Mouse (Mus musculus) spleen, adult 12 weeks (tissue): ENCODE data around the gene Nom1.
A peak's percentile ranks its signal among the peaks of the same experiment; 100 is the strongest.
"Not testable (repeated sequence)": the region's sequence is repeated elsewhere in the genome, so short reads cannot be mapped to it uniquely, and the experiment has no call there.

Source experiments
- DNase-seq: peaks from one replicate; pipeline ENCODE4 v3.0.0; 2022; ENCODE audit warnings: low spot score

The Nom1 gene

GRCm38 (mm10) chr5:29434228-29434871 is at the start of gene Nom1:
TSS of gene Nom1 (plus strand) at chr5:29434664.
- peak; percentile 82 for DNase-seq

GRCm38 (mm10) chr5:29387591-29387990 is 46.9 kb upstream of the Nom1 start:
- DNase-seq: no peak

DNA sequence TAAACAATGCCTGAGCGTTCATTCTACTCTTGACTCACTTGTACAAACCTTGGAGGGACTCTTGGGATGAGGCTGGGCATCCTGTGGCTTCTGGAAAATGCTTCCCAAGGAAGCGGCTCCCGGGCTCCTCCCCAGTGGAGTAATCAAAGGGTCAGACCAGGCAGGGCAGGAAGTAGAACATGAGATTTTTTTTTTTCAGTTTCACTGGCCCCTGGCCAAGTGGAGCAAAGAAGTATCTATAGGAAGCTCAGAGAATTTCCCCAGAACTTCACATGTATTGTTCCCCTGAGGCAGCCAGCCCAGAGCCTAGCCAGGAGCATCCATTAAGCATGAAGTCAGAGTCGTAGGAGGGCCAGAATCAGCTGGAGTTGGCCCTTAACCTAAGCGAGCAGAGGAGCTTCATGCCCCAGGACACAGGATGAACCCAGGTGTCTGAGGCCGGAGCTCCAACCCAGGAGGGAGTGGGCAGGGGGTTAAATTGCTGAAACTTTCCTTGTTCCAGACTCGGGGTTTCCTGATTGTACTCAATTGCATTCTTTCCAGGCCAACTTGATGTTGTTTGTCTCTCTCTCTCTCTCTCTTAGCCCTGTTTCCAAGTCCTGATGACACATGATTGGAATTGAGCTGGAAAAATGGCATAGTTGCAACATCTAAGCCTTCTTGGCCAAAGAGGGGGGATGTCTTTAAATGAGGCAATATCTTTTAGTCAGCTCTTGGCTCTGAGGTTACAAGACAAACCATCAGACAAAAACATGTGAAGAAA is 46.1 kb upstream of the Nom1 start:
- no peak for DNase-seq

DNA sequence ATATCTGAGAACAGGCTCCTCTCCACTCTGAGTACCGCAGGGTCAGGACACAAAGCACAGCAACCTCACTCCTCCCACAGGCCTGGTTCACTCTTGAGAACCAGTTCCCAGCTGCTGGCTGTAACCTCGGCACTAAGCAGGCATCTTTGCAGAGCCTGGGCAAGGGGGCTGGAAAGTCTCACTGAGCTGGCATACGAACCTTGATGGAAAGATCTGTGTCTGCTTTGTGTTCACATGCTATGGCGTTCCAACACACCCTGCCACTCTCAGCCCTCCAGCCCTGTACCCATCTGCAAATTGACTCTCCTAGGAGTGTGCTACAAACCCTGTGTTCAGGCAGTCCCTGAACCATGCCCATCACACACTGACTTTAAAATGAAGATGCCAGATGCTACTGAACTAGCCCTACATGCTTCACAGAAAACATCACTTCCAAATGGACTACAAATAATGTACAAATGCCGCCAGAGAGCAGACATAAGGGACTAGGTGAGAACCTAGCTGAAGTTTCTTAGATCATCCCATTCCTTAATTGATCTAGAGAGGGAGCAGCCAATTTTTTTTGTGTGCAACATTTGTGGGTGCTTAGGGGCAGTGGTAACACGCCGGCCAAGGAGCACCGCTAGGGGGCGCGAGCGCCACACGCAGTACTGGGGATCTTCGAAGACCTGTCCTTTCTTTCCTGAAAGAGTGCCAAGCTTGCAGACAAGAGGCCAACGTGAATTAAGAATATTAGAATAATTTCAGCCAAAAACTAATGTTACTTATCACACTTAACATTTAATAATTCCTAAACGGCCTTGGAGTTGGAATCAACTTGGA is 45.3 kb upstream of the Nom1 start:
- DNase-seq: peak; percentile 65

DNA sequence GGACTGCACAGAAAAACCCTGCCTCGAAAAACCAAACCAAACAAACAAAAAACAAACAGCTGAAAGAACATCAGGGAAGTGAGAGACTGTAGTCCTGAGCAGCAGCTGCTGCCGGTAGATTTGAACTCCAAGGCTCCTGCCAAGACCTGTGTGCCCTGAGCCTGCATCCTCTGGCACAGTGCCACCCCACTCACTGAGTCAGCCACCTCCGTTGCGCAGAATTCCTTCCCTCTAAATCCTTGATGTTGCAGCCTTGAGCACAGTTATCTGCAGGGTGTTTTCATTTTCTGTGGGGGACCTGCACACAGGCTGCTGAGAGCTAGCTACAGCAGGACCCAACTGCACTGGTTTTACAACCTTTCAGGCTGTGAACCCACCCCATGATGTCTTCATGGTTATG is 36.0 kb upstream of the Nom1 start:
- no peak for DNase-seq

DNA sequence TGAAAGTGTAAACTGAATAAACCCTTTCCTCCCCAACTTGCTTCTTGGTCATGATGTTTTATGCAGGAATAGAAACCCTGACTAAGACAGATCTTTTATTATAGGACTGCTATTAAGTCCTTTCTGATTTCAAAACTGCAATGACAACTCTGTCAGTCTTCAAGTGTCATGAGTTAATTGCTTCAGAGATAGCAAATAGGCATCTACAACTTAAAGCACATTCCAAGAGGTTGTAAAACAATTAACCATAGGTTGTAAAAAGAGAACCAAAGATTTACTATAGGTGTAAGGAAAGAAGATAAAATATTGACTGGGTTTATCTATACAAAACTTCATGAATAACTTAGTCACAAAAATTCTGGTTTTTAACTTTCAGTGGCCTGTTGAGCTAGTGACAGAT is 23.6 kb upstream of the Nom1 start:
- no peak for DNase-seq

DNA sequence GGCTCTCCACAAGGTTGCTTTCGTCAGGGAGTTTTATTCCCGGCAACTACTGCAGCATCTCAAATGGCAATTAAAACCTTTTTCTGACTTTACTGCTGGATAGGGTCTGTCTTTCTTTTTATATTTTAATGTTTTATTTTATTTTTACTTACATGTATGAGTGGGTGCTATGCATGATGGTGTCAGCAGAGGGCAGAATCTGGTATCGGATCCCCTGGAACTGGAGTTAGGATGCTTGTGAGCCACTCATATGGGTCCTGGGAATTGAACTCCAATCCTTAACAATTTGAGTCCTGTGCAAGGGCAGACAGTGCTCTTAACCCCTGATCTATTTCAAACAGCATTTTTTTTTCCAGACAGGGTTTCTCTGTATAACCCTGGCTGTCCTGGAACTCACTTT is 21.4 kb upstream of the Nom1 start:
- no peak for DNase-seq

GRCm38 (mm10) chr5:29423330-29423729 is 11.1 kb upstream of the Nom1 start:
- not testable (repeated sequence) for DNase-seq

DNA sequence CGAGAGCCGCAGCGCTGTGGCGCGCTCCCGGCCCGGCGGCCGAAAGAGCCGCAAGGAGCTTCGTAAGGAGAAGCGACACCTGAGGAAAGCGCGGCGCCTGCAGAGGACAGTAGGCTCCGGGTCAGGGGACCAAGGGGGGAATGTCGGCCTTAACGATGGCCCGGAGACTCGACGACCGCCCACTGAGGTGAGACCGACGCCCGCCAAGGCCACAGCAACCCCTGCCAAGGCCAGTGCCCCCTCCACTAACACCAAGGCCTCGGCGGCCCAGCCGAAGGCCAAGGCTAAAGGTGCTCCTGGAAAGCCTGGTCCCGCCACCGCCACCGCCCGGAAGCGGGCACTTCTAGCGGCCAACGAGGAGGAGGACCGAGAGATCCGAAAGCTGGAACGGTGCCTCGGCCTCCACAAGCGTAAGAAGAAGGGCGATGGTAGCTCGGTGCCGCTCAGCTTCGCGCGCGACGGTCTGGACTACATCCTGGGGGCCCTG is 451 bp downstream of the Nom1 start:
- no peak for DNase-seq

- no peak for DNase-seq
Observed at GRCm38 (mm10) chr5:29435491-29435890, 1.0 kb downstream of the Nom1 start.

DNA sequence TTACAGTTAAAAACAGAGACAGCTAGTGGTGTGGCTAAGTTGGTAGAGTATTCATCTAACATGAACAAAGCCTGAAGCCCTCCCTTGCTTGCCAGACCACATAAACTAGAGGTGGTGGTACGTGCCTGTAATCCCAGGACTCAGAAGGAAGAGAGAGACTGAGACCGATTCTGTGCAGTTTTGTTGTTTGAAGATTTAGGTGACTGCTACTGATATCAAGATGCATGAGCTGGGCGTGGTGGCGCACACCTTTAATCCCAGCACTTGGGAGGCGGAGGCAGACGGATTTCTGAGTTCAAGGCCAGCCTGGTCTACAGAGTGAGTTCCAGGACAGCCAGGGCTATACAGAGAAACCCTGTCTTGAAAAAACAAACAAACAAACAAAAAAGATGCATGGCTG is 2.3 kb downstream of the Nom1 start:
- DNase-seq: not testable (repeated sequence)

DNA sequence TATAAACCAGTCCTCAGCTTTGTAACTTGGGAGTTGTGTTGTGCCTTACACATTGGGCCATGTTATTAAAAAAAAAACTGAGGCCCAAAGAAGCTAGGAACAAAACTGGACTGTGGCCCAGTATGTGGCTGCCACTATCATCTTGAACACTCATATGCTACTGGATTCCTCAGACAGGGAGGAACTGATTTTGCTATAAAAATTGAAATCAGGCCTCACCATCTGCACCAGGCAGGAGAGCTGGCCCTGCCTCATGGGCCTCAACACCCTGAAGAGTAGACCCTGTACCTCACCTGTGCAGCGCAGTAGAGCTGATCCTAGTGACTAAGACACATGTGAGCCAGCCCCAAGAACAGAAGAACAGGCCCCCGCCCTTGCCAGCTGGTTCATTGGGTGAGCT is 10.8 kb downstream of the Nom1 start:
- no peak for DNase-seq

GRCm38 (mm10) chr5:29452352-29452751 is 17.9 kb downstream of the Nom1 start:
- no peak for DNase-seq

DNA sequence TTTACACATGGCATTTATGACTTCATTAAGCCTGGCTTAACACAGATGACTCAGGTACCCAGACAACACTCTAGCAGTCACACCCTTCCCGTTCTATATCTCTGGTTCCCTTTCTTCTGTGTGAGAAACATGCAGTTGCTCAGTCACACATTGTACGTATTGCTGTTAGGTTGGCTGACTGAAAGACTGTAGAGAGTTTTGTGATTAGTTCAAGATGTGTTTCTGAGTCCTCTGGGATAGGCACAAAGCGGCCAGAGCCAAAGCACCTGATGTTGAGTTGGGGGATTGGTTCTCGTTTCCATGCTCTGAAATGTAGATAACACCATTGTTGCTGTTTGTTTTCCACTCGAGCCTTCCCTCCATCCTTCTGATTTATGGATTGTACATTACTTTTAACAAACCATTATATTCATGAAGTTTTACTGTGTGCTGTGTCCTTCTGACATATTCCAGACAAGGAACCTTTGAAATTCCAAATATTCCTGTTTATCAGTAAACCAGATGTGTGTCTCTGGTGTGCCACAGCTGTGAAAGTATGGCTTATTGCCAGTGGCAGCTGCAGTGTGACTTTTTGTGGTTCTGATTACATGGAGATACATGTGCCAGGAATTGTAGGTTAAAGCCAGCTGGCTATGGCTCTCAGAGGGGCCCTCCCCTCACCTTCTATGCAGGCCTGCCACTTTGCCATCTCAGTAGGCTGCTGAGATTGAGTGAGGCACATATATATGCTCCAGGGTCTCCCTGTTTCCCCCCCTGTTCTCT is 22.6 kb downstream of the Nom1 start:
- no peak for DNase-seq

DNA sequence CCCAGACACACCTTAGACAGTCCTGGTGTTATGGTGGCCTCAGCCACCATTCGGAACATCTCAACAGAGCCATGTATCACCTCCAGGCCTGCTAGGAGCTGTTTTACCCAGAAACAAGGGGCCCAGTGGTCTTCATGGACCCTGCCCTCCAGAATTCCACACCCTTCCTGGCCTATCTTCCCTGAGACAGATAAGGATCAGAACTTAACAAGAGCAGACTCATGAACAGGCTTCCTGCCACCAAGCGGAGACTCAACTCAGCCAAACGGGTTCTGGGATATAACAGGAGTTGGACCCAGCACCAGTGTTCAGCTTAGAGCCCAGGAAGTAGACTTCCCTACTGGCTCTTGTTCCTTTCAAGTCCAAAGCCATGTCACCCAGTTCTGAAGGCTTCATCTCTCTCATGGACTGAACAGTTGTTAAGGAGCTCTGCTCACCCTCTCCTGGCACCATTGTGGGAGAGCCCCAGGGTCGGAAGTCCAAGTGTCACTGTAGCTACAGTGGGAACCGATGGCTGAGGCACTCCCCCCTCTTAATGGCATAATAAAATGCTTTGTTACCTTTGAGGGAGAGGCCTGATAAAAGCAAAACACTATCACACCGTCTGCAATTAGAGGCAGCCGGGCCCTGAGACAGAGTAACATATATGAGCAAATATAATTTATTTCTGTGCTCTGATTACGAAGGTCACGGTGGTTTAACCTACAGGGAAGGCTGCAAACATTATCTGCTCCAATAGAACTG is 28.7 kb downstream of the Nom1 start:
- DNase-seq: no peak

DNA sequence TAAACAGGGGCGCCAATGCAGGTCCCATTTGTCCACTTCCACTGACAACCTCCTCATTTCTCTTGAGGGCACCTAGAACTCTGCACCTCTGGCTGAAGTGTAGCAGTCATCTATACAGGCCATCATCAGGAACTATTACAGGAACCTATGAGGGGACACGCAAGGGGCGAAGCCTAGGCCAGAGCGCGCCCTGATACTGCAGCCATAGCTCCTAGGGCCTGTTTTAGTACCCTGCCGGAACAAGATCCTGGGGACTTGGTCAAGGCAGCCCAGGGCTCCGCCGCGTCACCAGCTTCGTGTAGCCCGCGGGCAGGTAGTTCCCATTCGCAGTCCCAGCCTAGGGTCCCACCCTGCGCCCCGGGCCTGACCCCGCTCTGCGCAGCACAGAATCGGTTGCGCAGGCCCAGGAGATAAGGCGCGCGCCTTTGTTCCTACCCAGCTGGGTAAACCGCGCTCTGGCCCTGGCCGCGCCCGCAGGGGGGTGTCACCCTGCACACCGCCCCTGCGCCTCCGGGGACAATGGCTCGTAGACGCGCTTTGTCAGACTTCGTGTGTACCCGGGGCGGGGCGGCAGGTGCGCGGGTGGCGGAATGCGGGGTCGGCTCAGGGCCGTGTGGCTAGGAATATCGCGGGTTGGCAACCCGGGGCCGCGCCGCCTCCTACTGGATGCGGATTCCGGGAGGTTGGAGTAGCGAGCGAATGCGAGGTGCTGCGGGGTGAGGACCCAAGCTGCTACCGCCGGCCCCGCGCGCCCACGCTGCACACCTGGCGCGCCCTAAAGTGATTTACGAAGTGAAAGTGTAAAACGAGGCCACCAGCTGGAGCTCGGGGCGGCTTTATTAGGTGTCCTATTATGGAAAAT is 33.3 kb downstream of the Nom1 start:
- DNase-seq: no peak

GRCm38 (mm10) chr5:29468351-29469065 is 34.0 kb downstream of the Nom1 start:
- no peak for DNase-seq

DNA sequence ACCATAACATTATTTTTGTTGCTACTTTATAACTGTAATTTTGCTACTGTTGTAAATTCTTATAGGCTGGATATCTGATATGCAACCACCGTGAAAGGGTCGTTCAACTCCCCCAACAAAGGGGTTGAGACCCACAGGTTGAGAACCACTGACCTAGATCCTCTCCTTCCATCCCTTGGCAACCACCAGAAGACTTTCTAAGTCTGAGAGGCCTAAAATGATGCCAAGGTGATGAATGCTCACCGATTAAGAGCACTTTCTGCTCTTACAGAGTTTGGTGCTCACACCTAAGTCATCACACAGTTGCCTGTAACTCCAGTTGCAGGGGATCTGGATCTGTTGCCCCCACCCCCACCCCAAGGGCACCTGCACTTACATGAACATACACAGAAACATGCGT is 35.0 kb downstream of the Nom1 start:
- DNase-seq: no peak

GRCm38 (mm10) chr5:29470271-29470670 is 35.8 kb downstream of the Nom1 start:
- no peak for DNase-seq
